Mouse (Mus musculus) stomach, postnatal 0 days (tissue): ENCODE measurements at regions not wholly inside any gene's neighbourhood (a gene's known extent, or its start where the extent isn't known, plus 50 kb on each side); places are given as distances from the start of the nearest gene placed in this dataset.

Experiments used
- CTCF ChIP-seq: IDR thresholded peaks from 2 replicates; pipeline ENCODE4 v1.5.1; 2016; ENCODE audit warnings: antibody characterized with exemption, low read depth, mild to moderate bottlenecking, moderate library complexity
- EP300 ChIP-seq: optimal IDR thresholded peaks from 2 replicates; pipeline ENCODE3; 2016; ENCODE audit warnings: antibody characterized with exemption

- TF ChIP-seq EP300 (no peak), CTCF (no peak)
Observed at GRCm38 (mm10) chr14:80846420-80847083, 862.7 kb downstream of the Olfm4 start.
